Mouse (Mus musculus) thymus, adult 2 months (tissue): ENCODE data around the gene Exoc6b.

Source experiments
- CTCF ChIP-seq: fragments of 200-500 bp; IDR thresholded peaks from 2 replicates; pipeline ENCODE4 v1.5.1; 2012; ENCODE audit warnings: mild to moderate bottlenecking, control low read depth, low read length, moderate library complexity, borderline replicate concordance; ENCODE audit not compliant: control insufficient read depth, poor library complexity, insufficient read depth; ENCODE audit errors: extremely low read depth
- POLR2A ChIP-seq: fragments of 200-500 bp; IDR thresholded peaks from 2 replicates; pipeline ENCODE4 v1.6.1; 2012; ENCODE audit warnings: mild to moderate bottlenecking, low read length, control low read depth, moderate library complexity; ENCODE audit not compliant: control insufficient read depth, poor library complexity, insufficient read depth; ENCODE audit errors: extremely low read depth

DNA sequence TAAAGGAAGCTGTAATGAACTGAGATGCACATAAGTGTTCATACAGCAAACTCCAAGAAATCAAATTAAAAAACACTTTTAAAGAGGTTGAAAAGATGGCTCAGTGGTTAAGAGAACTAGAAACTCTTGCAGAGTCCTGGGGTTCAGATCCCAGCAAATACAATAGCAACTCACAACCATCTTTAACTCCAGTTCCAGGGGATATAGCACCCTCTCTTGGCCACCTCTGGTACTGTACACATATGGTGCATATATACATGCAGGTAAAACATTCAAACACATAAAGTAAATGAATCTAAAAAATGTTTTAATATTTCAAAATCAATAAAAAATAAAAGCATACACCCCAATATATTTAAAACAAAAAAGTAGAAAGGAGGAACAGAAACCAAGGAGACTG lies 73.9 kb downstream of the Exoc6b start:
- TF ChIP-seq CTCF: no peak
- TF ChIP-seq POLR2A: no peak
